Mouse (Mus musculus): ENCODE measurements around the gene Tln1. TPM values are rescaled to one million over a fixed set of nuclear protein-coding genes. Genes with fewer than 3 reads are reported as not detected.

The Tln1 gene
- polyA plus RNA-seq, 1 experiment from 2014 or later: 84.9 TPM

DNA sequence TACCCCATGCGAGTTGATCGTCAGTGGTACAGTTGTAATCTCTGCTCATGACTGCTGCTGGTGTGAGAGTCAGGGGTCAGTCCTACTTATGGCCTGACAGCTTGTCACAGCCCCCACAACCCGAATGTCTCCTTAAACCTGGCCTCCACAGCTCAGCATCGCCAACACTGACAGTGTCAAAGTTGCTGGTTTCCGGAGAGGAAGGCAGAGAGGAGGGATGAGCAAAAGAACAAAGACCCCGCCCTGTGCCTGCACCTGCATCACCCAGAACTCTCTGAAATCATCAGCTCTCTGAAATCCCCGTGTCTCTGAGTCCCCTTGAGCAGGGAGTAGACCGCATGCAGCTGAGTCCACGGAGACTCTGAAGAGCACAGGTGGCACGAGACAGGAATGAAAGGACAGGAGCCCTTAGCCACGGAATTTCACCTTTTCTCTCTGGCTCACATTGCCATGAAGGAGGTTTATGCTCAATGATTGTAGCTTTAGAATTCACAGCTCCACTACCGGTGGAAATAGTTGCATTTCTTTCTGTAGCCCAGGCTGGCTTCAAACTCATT lies 78.9 kb downstream of the Tln1 start, which contains the start of gene Sit1:
Gene Sit1, minus strand, starts transcription at position 200 of the 557 bp plus-strand sequence.
- Histone ChIP-seq H3K9me3 (ENCODE audit: low read depth, low read length) (no peaks in the 10 kb centered on the region), H3K36me3 (ENCODE audit: insufficient read depth) (no peaks in the 10 kb centered on the region), H3K4me3 (ENCODE audit: low read depth, low read length) (no peak within 1 kb of the TSS), H3K27me3 (ENCODE audit: insufficient read depth, low read length) (no peaks in the 10 kb centered on the region), H3K27ac (ENCODE audit: low read depth) (no peak within 1 kb of the TSS), H3K4me1 (ENCODE audit: insufficient read depth) (no peaks in the 10 kb centered on the region), H3K4me2 (no peak within 1 kb of the TSS), H3K9ac (no peak within 1 kb of the TSS)
- DNase-seq (no peak), ATAC-seq (ENCODE audit: insufficient read depth) (no peak)
- TF ChIP-seq CTCF (IDR thresholded peaks at IDR 0.05; ENCODE audit: low read depth): no peak
- 53% methylated on average over 12 of the region's 12 CpGs for WGBS

DNA sequence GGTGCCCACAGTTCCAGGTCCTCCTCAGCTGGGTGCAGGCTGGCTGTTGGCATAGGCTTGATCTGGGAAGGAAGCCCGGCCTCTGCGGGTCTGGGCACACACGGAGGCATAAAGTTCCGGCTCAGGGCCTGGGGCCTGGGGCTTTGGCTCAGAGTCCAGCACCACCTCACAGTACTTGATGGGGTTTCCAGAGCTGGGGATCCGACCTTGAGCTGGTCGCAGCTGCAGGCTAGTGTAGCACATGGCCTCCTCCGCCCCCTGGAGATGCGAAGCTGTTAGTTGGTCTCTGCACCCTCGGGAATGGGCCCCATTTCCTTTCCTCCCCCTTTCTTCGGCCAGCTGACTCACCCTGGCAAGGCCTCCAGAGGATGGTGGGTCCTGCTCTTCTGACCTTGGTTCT lies 79.9 kb downstream of the Tln1 start:
- Histone ChIP-seq H3K4me2 (no peak overlapping the region), H3K27me3 (ENCODE audit: insufficient read depth, low read length) (no peaks in the 10 kb centered on the region), H3K27ac (ENCODE audit: low read depth) (no peak overlapping the region), H3K4me3 (ENCODE audit: low read depth, low read length) (no peak overlapping the region), H3K4me1 (ENCODE audit: insufficient read depth) (no peaks in the 10 kb centered on the region), H3K9ac (no peak overlapping the region), H3K9me3 (ENCODE audit: low read depth, low read length) (no peaks in the 10 kb centered on the region), H3K36me3 (ENCODE audit: insufficient read depth) (no peaks in the 10 kb centered on the region)
- no peak for ATAC-seq (ENCODE audit: insufficient read depth)
- no peak for TF ChIP-seq CTCF (IDR thresholded peaks at IDR 0.05; ENCODE audit: low read depth)
- no peak for DNase-seq
- WGBS: 67% methylated on average over 10 of the region's 10 CpGs

DNA sequence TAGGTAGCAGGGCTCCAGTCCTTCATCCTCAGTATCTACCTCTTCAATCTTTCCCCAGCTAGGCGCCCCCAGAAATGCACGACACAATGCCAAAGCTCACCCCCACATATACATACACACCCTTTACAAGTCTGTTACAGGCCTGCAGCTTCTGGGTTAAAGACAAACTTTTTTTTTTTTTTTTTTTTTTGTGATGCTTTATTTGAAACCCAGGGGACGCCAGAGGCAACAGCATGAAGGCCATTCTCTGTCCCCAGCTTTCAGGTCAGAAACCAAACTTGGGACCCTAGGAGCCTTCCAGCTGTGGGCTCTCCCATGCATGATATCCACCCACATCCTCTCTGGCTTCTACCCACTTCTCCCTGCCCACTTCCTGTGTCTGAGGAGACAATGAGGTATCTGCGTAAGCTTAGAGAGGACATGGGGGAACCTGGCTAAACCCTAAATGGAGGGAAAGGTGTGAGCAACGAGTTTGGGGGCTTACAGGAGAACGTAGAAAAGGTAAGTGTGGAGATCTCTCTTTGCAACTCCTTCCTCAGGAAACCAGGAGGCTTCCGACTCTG lies 80.5 kb downstream of the Tln1 start:
- TF ChIP-seq CTCF (IDR thresholded peaks at IDR 0.05; ENCODE audit: low read depth): no peak
- Histone ChIP-seq H3K4me2 (no peak overlapping the region), H3K27me3 (ENCODE audit: insufficient read depth, low read length) (no peaks in the 10 kb centered on the region), H3K36me3 (ENCODE audit: insufficient read depth) (no peaks in the 10 kb centered on the region), H3K9me3 (ENCODE audit: low read depth, low read length) (no peaks in the 10 kb centered on the region), H3K4me3 (ENCODE audit: low read depth, low read length) (no peak overlapping the region), H3K9ac (no peak overlapping the region), H3K27ac (ENCODE audit: low read depth) (no peak overlapping the region), H3K4me1 (ENCODE audit: insufficient read depth) (no peaks in the 10 kb centered on the region)
- ATAC-seq (ENCODE audit: insufficient read depth): no peak
- WGBS: 64% methylated on average over 7 of the region's 7 CpGs
- DNase-seq: no peak

Other genes starting within 250 kb of the Tln1 start
- 5.0 and 5.8 TPM in 2 replicates for gene Rusc2, start 180.7 kb downstream of the Tln1 start, polyA plus RNA-seq (2014; fragmentation: Nextera tagmentation; extraction: Ambion mirVana)
- gene Fam166b, start 133.6 kb downstream of the Tln1 start, polyA plus RNA-seq (2014; fragmentation: Nextera tagmentation; extraction: Ambion mirVana): 0.32 and 0.34 TPM in 2 replicates
- gene Tesk1, start 120.8 kb downstream of the Tln1 start, polyA plus RNA-seq (2014; fragmentation: Nextera tagmentation; extraction: Ambion mirVana): 12.6 and 15.9 TPM in 2 replicates
- gene Cd72, start 108.1 kb downstream of the Tln1 start, polyA plus RNA-seq (2014; fragmentation: Nextera tagmentation; extraction: Ambion mirVana): 3.2 TPM in 2 replicates
- not detected in 2 replicates for gene Sit1, start 79.0 kb downstream of the Tln1 start, polyA plus RNA-seq (2014; fragmentation: Nextera tagmentation; extraction: Ambion mirVana)
- 61.4 and 70.8 TPM in 2 replicates for gene Ccdc107, start 69.8 kb downstream of the Tln1 start, polyA plus RNA-seq (2014; fragmentation: Nextera tagmentation; extraction: Ambion mirVana)
- 42.5 and 51.8 TPM in 2 replicates for gene Arhgef39, start 63.0 kb downstream of the Tln1 start, polyA plus RNA-seq (2014; fragmentation: Nextera tagmentation; extraction: Ambion mirVana)
- 3.7 and 4.5 TPM in 2 replicates for gene Car9, start 55.7 kb downstream of the Tln1 start, polyA plus RNA-seq (2014; fragmentation: Nextera tagmentation; extraction: Ambion mirVana)
- gene Tpm2, start 38.9 kb downstream of the Tln1 start, polyA plus RNA-seq (2014; fragmentation: Nextera tagmentation; extraction: Ambion mirVana): 185 and 194 TPM in 2 replicates
- 47.2 and 52.8 TPM in 2 replicates for gene Creb3, start 359 bp downstream of the Tln1 start, polyA plus RNA-seq (2014; fragmentation: Nextera tagmentation; extraction: Ambion mirVana)
- 28.2 and 31.9 TPM in 2 replicates for gene Rgp1, start 16.0 kb upstream of the Tln1 start, polyA plus RNA-seq (2014; fragmentation: Nextera tagmentation; extraction: Ambion mirVana)
- 18.6 and 19.3 TPM in 2 replicates for gene Gba2, start 16.2 kb upstream of the Tln1 start, polyA plus RNA-seq (2014; fragmentation: Nextera tagmentation; extraction: Ambion mirVana)
- not detected in 2 replicates for gene Msmp, start 21.8 kb upstream of the Tln1 start, polyA plus RNA-seq (2014; fragmentation: Nextera tagmentation; extraction: Ambion mirVana)
- gene Npr2, start 69.2 kb upstream of the Tln1 start, polyA plus RNA-seq (2014; fragmentation: Nextera tagmentation; extraction: Ambion mirVana): 11.2 and 13.7 TPM in 2 replicates
- gene Spag8, start 90.9 kb upstream of the Tln1 start, polyA plus RNA-seq (2014; fragmentation: Nextera tagmentation; extraction: Ambion mirVana): 0.68 and 1.6 TPM in 2 replicates
- 84.0 and 97.7 TPM in 2 replicates for gene Hint2, start 93.8 kb upstream of the Tln1 start, polyA plus RNA-seq (2014; fragmentation: Nextera tagmentation; extraction: Ambion mirVana)
- gene Tmem8b, start 106.3 kb upstream of the Tln1 start, polyA plus RNA-seq (2014; fragmentation: Nextera tagmentation; extraction: Ambion mirVana): 2.8 and 3.5 TPM in 2 replicates
- 3.2 and 3.4 TPM in 2 replicates for gene Fam221b, start 106.5 kb upstream of the Tln1 start, polyA plus RNA-seq (2014; fragmentation: Nextera tagmentation; extraction: Ambion mirVana)
- not detected in 2 replicates for gene Olfr70, start 138.1 kb upstream of the Tln1 start, polyA plus RNA-seq (2014; fragmentation: Nextera tagmentation; extraction: Ambion mirVana)
- not detected in 2 replicates for gene Olfr71, start 147.6 kb upstream of the Tln1 start, polyA plus RNA-seq (2014; fragmentation: Nextera tagmentation; extraction: Ambion mirVana)
- gene Hrct1, start 164.5 kb upstream of the Tln1 start, polyA plus RNA-seq (2014; fragmentation: Nextera tagmentation; extraction: Ambion mirVana): 0.58 and 0.93 TPM in 2 replicates
- gene Spaar, start 167.3 kb upstream of the Tln1 start, polyA plus RNA-seq (2014; fragmentation: Nextera tagmentation; extraction: Ambion mirVana): 0.28 and 0.38 TPM in 2 replicates
- gene Olfr159, start 208.3 kb upstream of the Tln1 start, polyA plus RNA-seq (2014; fragmentation: Nextera tagmentation; extraction: Ambion mirVana): not detected in 2 replicates